Mouse (Mus musculus) stomach, postnatal 0 days (tissue): Measurements from ENCODE around the gene Sumo1. TPM values are rescaled to one million over a fixed set of nuclear protein-coding genes. Genes with fewer than 3 reads are reported as not detected.
A peak's percentile ranks its signal among the peaks of the same experiment; 100 is the strongest.
"Not testable (repeated sequence)": the region's sequence is repeated elsewhere in the genome, so short reads cannot be mapped to it uniquely, and the experiment has no call there.

Experiments
- ATAC-seq: fragments of 200-750 bp; cut with Nextera tagmentation; 2 replicates; pipeline ENCODE4 v1.8.0; 2017; ENCODE audit not compliant: low FRiP score, low TSS enrichment
- DNase-seq: peaks from one replicate; pipeline ENCODE4 v3.0.0-alpha.2; 2016; ENCODE audit warnings: low spot score
- H3K27ac ChIP-seq: fragments of 300-500 bp; sonication (generic); replicated peaks from 2 replicates; pipeline ENCODE4 v1.5.1; 2014; ENCODE audit warnings: mild to moderate bottlenecking, control low read depth
- H3K27me3 ChIP-seq: fragments of 300-500 bp; sonication (generic); 2 replicates; pipeline ENCODE4 v1.6.1; 2014; ENCODE audit warnings: low read length; ENCODE audit not compliant: control insufficient read depth, insufficient read depth
- H3K36me3 ChIP-seq: fragments of 300-500 bp; sonication (generic); 2 replicates; pipeline ENCODE4 v1.6.1; 2014; ENCODE audit warnings: low read length, mixed read lengths; ENCODE audit not compliant: control insufficient read depth, insufficient read depth
- H3K4me1 ChIP-seq: fragments of 300-500 bp; sonication (generic); replicated peaks from 2 replicates; pipeline ENCODE4 v1.6.1; 2014; ENCODE audit warnings: antibody characterized with exemption; ENCODE audit not compliant: control insufficient read depth, insufficient read depth
- H3K4me2 ChIP-seq: fragments of 300-500 bp; sonication (generic); replicated peaks from 2 replicates; pipeline ENCODE4 v1.6.1; 2014; ENCODE audit warnings: low read depth, mild to moderate bottlenecking, control low read depth, moderate library complexity
- H3K4me3 ChIP-seq: fragments of 300-500 bp; sonication (generic); 2 replicates; pipeline ENCODE4 v1.5.1; 2014; ENCODE audit warnings: low read depth, low read length, control low read depth
- H3K9ac ChIP-seq: fragments of 300-500 bp; sonication (generic); 2 replicates; pipeline ENCODE4 v1.6.1; 2014; ENCODE audit warnings: mild to moderate bottlenecking, low read length, control low read depth, mixed read lengths
- H3K9me3 ChIP-seq: fragments of 300-500 bp; sonication (generic); 2 replicates; pipeline ENCODE4 v1.6.1; 2016; ENCODE audit warnings: low read length; ENCODE audit not compliant: control insufficient read depth
- CTCF ChIP-seq: IDR thresholded peaks from 2 replicates; pipeline ENCODE4 v1.5.1; 2016; ENCODE audit warnings: antibody characterized with exemption, low read depth, mild to moderate bottlenecking, moderate library complexity
- EP300 ChIP-seq: optimal IDR thresholded peaks from 2 replicates; pipeline ENCODE3; 2016; ENCODE audit warnings: antibody characterized with exemption
- WGBS: fragments of 180-500 bp; shearing (Covaris S2); extraction: QIAGEN DNeasy Blood & Tissue Kit; methylation state at CpG from one replicate; pipeline ENCODE4 v1.1.7; 2014; 5-methylcytosine and 5-hydroxymethylcytosine counted together
- polyA plus RNA-seq: library from polyadenylated mRNA; unstranded; fragments of >200 nt; fragmentation: Nextera tagmentation; extraction: Ambion mirVana; gene quantifications from 2 replicates; pipeline ENCODE4 v1.2.1, GENCODE M21; 2015

Sumo1 gene
- polyA plus RNA-seq, 1 experiment from 2014 or later: 224 TPM

- no peak for ATAC-seq
- no peaks in the 10 kb centered on the region for H3K36me3 ChIP-seq
- no peaks in the 10 kb centered on the region for H3K4me1 ChIP-seq
- TF ChIP-seq EP300 (no peak), CTCF (no peak)
- no peak overlapping the region for H3K4me3 ChIP-seq
- no peaks in the 10 kb centered on the region for H3K9me3 ChIP-seq
- peak overlapping the region; percentile 54; the same call in 1 of the 2 replicates for H3K4me2 ChIP-seq
- DNase-seq: no peak
- 70% methylated on average over 2 of the region's 2 CpGs for WGBS
- no peaks in the 10 kb centered on the region for H3K27me3 ChIP-seq
- H3K27ac ChIP-seq: no peak overlapping the region
- H3K9ac ChIP-seq: no peak overlapping the region
Observed at GRCm38 (mm10) chr1:59668871-59669270, 1.8 kb downstream of the Sumo1 start.

- no peak for TF ChIP-seq EP300
- Histone ChIP-seq H3K36me3 (no peaks in the 10 kb centered on the region), H3K4me3 (no peak overlapping the region), H3K27me3 (no peaks in the 10 kb centered on the region), H3K27ac (no peak overlapping the region), H3K9ac (no peak overlapping the region), H3K9me3 (no peaks in the 10 kb centered on the region), H3K4me1 (no peaks in the 10 kb centered on the region), H3K4me2 (no peak overlapping the region)
- ATAC-seq: no peak
- no peak for DNase-seq
- WGBS: 81% methylated on average over 3 of the region's 3 CpGs
Observed at GRCm38 (mm10) chr1:59663456-59664135, 7.0 kb downstream of the Sumo1 start.

GRCm38 (mm10) chr1:59656244-59657171 lies 14.1 kb downstream of the Sumo1 start:
- WGBS: 69% methylated on average over 7 of the region's 7 CpGs
- Histone ChIP-seq H3K27me3 (no peaks in the 10 kb centered on the region), H3K4me3 (no peak overlapping the region), H3K4me2 (no peak overlapping the region), H3K36me3 (no peaks in the 10 kb centered on the region), H3K9me3 (no peaks in the 10 kb centered on the region), H3K27ac (no peak overlapping the region), H3K4me1 (no peaks in the 10 kb centered on the region), H3K9ac (no peak overlapping the region)
- DNase-seq (no peak), ATAC-seq (no peak)
- TF ChIP-seq CTCF (peak; percentile 48), EP300 (no peak)

- no peaks in the 10 kb centered on the region for H3K4me1 ChIP-seq
- no peak for TF ChIP-seq CTCF
- TF ChIP-seq EP300: no peak
- no peak overlapping the region for H3K4me2 ChIP-seq
- DNase-seq (no peak), ATAC-seq (no peak)
- WGBS: 92% methylated on average over 3 of the region's 3 CpGs
- no peaks in the 10 kb centered on the region for H3K27me3 ChIP-seq
- H3K4me3 ChIP-seq: no peak overlapping the region
- H3K27ac ChIP-seq: no peak overlapping the region
- no peak overlapping the region for H3K9ac ChIP-seq
- no peaks in the 10 kb centered on the region for H3K9me3 ChIP-seq
- H3K36me3 ChIP-seq: no peaks in the 10 kb centered on the region; the same call in 1 of the 2 replicates
Observed at GRCm38 (mm10) chr1:59653243-59653911, 17.3 kb downstream of the Sumo1 start.

- 96% methylated on average over 3 of the region's 3 CpGs for WGBS
- Histone ChIP-seq H3K27ac (no peak overlapping the region), H3K4me3 (no peak overlapping the region), H3K9me3 (no peaks in the 10 kb centered on the region), H3K36me3 (no peaks in the 10 kb centered on the region; the same call in 1 of the 2 replicates), H3K4me2 (no peak overlapping the region), H3K9ac (no peak overlapping the region), H3K27me3 (no peaks in the 10 kb centered on the region), H3K4me1 (no peaks in the 10 kb centered on the region)
- TF ChIP-seq CTCF (0 out of 2 replicates have a peak, but pooled peaks have one; percentile 6), EP300 (no peak)
- no peak for ATAC-seq
- no peak for DNase-seq
Observed at GRCm38 (mm10) chr1:59651201-59651819, 19.3 kb downstream of the Sumo1 start.

GRCm38 (mm10) chr1:59646502-59646901 lies 24.1 kb downstream of the Sumo1 start:
- not testable (repeated sequence) for H3K27ac ChIP-seq, H3K4me3 ChIP-seq, H3K27me3 ChIP-seq, H3K4me2 ChIP-seq, H3K4me1 ChIP-seq, H3K9me3 ChIP-seq, ATAC-seq, H3K9ac ChIP-seq, DNase-seq, H3K36me3 ChIP-seq
- 92% methylated on average over 2 of the region's 2 CpGs for WGBS
